Mouse (Mus musculus) kidney, adult 2 months (tissue): ENCODE measurements around the gene Mrps18a. TPM values are rescaled to one million over a fixed set of nuclear protein-coding genes. Genes with fewer than 3 reads are reported as not detected.
A peak's percentile ranks its signal among the peaks of the same experiment; 100 is the strongest.

Experiments used
- DNase-seq: peaks from one replicate; pipeline ENCODE4 v3.0.0; 2021
- H3K27ac ChIP-seq: fragments of 200-500 bp; 2 replicates; pipeline ENCODE4 v1.5.1; 2012; ENCODE audit warnings: low read depth, low read length, control low read depth, inconsistent platforms; ENCODE audit not compliant: insufficient read depth
- H3K27me3 ChIP-seq: fragments of 200-500 bp; replicated peaks from 2 replicates; pipeline ENCODE4 v1.6.1; 2012; ENCODE audit warnings: mild to moderate bottlenecking, moderate library complexity, low read length, inconsistent platforms; ENCODE audit not compliant: control insufficient read depth, insufficient read depth
- H3K36me3 ChIP-seq: fragments of 200-500 bp; 2 replicates; pipeline ENCODE4 v1.6.1; 2012; ENCODE audit warnings: mild to moderate bottlenecking, moderate library complexity, low read length, inconsistent platforms; ENCODE audit not compliant: control insufficient read depth, insufficient read depth
- H3K4me1 ChIP-seq: fragments of 200-500 bp; 2 replicates; pipeline ENCODE4 v1.6.1; 2011; ENCODE audit warnings: low read length; ENCODE audit not compliant: control insufficient read depth, insufficient read depth
- H3K4me3 ChIP-seq: fragments of 200-500 bp; 2 replicates; pipeline ENCODE4 v1.5.1; 2011; ENCODE audit warnings: mild to moderate bottlenecking, low read depth, low read length, control low read depth; ENCODE audit not compliant: insufficient read depth
- CTCF ChIP-seq: fragments of 200-500 bp; conservative IDR thresholded peaks from 2 replicates; pipeline ENCODE4 v1.5.1; 2011; ENCODE audit warnings: low read depth, mild to moderate bottlenecking, control low read depth, low read length, moderate library complexity, mixed read lengths; ENCODE audit not compliant: insufficient read depth, insufficient read length
- POLR2A ChIP-seq: fragments of 200-500 bp; IDR thresholded peaks from one replicate; pipeline ENCODE4 v1.6.1; 2011; ENCODE audit warnings: low read depth, low read length, control low read depth
- WGBS: fragments of 180-500 bp; shearing (Covaris S2); methylation state at CpG from one replicate; pipeline ENCODE4 v1.1.7; 2018; 5-methylcytosine and 5-hydroxymethylcytosine counted together
- polyA plus RNA-seq: library from polyadenylated mRNA; depleted of rRNA; stranded (reverse); fragments of >200 nt; gene quantifications from 2 replicates; pipeline ENCODE4 v1.2.3, GENCODE M21; 2012

Mrps18a gene
- polyA plus RNA-seq, 1 experiment, result 120 TPM

DNA sequence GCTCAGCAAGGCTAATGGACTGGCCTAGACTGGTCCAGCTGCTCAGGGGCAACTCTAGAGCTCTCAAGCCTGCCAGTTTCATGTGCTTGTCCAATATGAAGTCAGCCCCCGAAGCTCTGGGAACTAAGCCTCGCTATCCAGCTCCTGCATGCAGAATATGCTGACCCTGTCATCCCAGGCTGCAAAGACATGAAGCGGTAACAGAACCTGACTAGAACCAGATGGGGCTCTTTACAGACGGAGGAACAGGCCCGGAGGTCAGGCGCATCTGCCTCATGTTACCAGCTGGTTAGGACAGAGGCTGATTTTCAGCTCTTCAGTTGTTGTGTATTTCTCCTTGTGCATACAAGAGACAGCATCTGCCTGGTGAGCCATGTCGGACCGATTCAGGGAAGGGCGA, 8.9 kb upstream of the Mrps18a start:
- DNase-seq, result no peak
- Histone ChIP-seq H3K27me3 (no peaks in the 10 kb centered on the region), H3K36me3 (no peaks in the 10 kb centered on the region), H3K27ac (no peak overlapping the region), H3K4me1 (no peaks in the 10 kb centered on the region), H3K4me3 (no peak overlapping the region)
- WGBS, result 64% methylated on average over 9 of the region's 9 CpGs
- no peak for TF ChIP-seq CTCF
- no peak for TF ChIP-seq POLR2A

DNA sequence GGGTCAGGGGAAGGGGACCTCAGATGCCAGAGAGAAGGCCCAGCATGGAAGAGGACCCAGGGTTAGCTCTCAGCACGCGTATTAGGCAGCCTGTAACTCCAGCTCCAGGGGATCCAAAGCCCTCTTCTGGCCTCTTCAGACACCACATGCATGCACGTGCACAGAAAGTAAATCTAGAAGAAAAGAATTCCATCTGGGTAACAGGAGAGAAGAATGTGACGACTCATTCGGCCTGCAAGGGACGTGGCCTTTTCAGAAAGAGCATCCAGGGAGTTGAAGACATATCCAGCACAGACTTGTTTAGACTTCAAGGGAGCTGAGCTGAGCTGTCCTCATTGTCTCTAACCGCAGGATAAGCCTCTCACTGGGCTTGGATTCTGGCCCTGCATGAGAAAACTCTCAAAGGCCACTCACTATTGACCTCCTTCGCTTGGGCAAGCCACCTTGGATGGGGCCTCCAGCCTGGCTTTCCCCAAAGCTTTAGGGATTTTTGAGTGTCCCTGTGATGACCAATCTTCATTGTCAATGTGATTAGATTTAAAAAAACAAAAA, 8.1 kb upstream of the Mrps18a start:
- no peak overlapping the region for H3K27ac ChIP-seq
- no peaks in the 10 kb centered on the region for H3K27me3 ChIP-seq
- H3K4me3 ChIP-seq, result no peak overlapping the region
- no peaks in the 10 kb centered on the region for H3K4me1 ChIP-seq
- no peak for DNase-seq
- no peak for TF ChIP-seq POLR2A
- no peak for TF ChIP-seq CTCF
- WGBS, result 85% methylated on average over 8 of the region's 8 CpGs
- no peaks in the 10 kb centered on the region for H3K36me3 ChIP-seq

DNA sequence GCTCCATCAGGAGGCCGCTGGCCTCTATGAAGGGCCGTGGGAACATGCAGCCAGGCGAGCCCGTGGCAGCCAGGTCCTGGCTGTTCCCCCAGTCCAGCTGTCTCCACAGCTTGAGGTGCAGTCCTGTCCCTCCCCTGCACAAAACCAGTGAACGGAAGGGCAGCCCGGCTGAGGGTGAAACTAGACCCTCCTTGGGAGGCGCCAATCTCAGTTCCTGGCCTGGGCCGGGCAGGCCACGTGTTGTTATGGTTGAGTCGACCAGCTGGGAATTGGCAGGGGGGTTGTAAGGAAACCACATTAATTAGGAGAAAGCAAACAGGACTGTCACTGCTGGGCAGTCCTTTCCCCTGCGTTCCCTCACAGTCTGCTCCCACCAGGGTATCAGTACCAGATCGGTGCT, 6.3 kb upstream of the Mrps18a start:
- TF ChIP-seq POLR2A (no peak), CTCF (no peak)
- Histone ChIP-seq H3K4me1 (no peaks in the 10 kb centered on the region), H3K27me3 (no peaks in the 10 kb centered on the region), H3K4me3 (no peak overlapping the region), H3K27ac (no peak overlapping the region), H3K36me3 (no peaks in the 10 kb centered on the region)
- DNase-seq, result peak; percentile 46
- 18% methylated on average over 12 of the region's 12 CpGs for WGBS

DNA sequence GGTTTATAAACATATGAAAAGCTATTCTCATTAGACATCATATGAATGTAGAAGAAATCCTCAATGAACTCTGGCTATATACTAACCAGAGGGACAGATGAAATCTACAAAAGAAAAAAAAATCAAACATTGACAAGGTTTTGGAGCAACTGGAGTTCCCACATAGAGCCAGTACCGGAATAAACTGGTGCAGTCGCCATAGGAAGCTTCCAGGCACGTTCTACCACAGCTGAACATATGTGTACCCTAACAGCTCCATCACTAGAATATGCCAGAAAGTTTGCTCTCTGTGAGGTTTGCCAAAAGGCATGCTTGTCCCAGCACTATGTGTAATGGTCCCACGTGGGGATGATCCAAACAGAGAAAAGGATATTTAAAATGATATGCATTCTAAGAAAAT, 2.5 kb upstream of the Mrps18a start:
- Histone ChIP-seq H3K27ac (no peak overlapping the region), H3K4me3 (no peak overlapping the region), H3K4me1 (no peaks in the 10 kb centered on the region), H3K36me3 (no peaks in the 10 kb centered on the region), H3K27me3 (no peaks in the 10 kb centered on the region)
- DNase-seq, result no peak
- no peak for TF ChIP-seq POLR2A
- TF ChIP-seq CTCF, result no peak
- WGBS, result 81% methylated on average over 4 of the region's 4 CpGs

DNA sequence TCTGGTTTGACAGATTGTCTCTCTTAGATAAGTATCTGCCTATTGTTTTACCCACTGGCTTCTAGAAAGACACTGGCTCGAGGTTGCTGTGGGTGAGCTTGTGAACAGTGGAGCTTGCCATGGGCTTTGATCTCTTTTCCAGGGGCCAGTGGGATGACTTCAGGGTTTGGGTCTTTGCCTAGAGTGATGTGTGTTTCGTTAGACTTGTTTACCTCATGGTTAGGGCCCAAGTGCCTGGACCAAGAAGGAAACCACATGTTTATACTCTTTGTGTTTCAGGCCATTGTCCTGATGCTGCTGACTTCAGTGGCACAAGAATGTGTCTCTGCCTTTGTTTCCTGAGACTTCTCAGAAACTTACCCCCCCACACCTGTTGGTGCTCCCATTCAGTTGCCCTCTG, 4.7 kb downstream of the Mrps18a start:
- no peaks in the 10 kb centered on the region for H3K4me1 ChIP-seq
- H3K27ac ChIP-seq, result no peak overlapping the region
- no peaks in the 10 kb centered on the region for H3K27me3 ChIP-seq
- no peak overlapping the region for H3K4me3 ChIP-seq
- WGBS, result 52% methylated on average over 2 of the region's 2 CpGs
- H3K36me3 ChIP-seq, result no peaks in the 10 kb centered on the region
- DNase-seq, result no peak
- no peak for TF ChIP-seq CTCF
- no peak for TF ChIP-seq POLR2A

DNA sequence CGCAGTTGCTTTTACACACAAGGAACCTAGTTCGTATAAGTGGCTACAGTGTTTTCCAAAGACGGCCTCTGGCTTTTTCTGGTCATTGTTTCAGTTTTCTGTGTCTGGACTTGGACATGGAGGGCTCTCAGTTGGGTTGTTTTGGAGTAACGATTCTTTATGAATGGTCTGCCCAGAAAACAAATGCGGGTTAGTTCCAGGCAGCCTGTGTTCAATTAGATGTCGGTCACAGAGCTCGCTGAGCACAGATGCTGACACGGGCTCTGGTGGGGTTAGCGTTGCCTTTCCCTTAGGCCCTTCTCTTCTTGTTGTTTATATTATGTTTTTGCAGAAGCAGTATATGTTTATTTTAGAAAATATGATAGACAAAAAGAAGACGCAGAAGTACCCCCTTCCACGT, 5.4 kb downstream of the Mrps18a start:
- 86% methylated on average over 11 of the region's 11 CpGs for WGBS
- TF ChIP-seq POLR2A (no peak), CTCF (no peak)
- DNase-seq, result no peak
- no peak overlapping the region for H3K27ac ChIP-seq
- H3K4me3 ChIP-seq, result no peak overlapping the region
- no peaks in the 10 kb centered on the region for H3K27me3 ChIP-seq
- no peaks in the 10 kb centered on the region for H3K4me1 ChIP-seq
- H3K36me3 ChIP-seq, result no peaks in the 10 kb centered on the region

DNA sequence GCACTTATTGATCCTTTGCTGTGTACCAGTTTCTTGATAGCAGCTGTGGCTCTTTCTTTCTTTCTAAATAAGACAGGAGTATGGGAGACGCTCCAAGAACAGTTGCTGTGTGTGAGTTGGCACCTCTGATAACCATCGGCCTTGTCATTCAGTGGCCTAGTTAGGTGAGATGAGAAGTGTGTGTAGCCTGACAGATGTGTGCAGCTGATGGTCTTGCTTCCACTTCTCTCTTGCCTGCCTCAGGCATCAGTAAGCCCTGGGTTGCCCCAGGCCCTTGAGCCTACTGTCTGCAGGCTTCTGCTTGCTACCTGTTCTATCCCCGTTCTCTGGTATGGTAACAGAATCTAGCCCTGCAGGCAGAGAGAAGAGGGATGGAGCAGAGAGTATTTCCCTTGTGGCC, 6.1 kb downstream of the Mrps18a start:
- Histone ChIP-seq H3K4me1 (no peaks in the 10 kb centered on the region), H3K4me3 (no peak overlapping the region), H3K27me3 (no peaks in the 10 kb centered on the region), H3K27ac (no peak overlapping the region), H3K36me3 (no peaks in the 10 kb centered on the region)
- no peak for DNase-seq
- TF ChIP-seq CTCF (no peak), POLR2A (no peak)
- WGBS, result 84% methylated on average over 3 of the region's 3 CpGs
